Mouse (Mus musculus): ENCODE results near the gene Evc2. TPM values are rescaled to one million over a fixed set of nuclear protein-coding genes. Genes with fewer than 3 reads are reported as not detected.
A peak's percentile ranks its signal among the peaks of the same experiment; 100 is the strongest.

Gene Evc2
- polyA plus RNA-seq, 1 experiment from 2014 or later, result 4.6 TPM

- no peaks in the 10 kb centered on the region for H3K9me3 ChIP-seq (ENCODE audit: control insufficient read depth, low read length)
- H3K4me1 ChIP-seq (replicated peaks; ENCODE audit: control insufficient read depth, insufficient read depth, low read length), result no peaks in the 10 kb centered on the region
- no peak overlapping the region for H3K4me2 ChIP-seq (replicated peaks)
- H3K36me3 ChIP-seq (replicated peaks; ENCODE audit: control insufficient read depth, insufficient read depth), result no peaks in the 10 kb centered on the region
- DNase-seq (ENCODE audit: low spot score), result no peak
- no peaks in the 10 kb centered on the region for H3K27me3 ChIP-seq (ENCODE audit: control insufficient read depth, insufficient read depth, low read length)
- no peak overlapping the region for H3K4me3 ChIP-seq (replicated peaks; ENCODE audit: low read length)
- no peak overlapping the region for H3K9ac ChIP-seq
- WGBS, result 90% methylated on average over 3 of the region's 3 CpGs
- ATAC-seq (ENCODE audit: low FRiP score), result no peak
- H3K27ac ChIP-seq, result no peak overlapping the region
These were observed 50.3 kb downstream of the Evc2 start for GRCm38 (mm10) chr5:37388646-37389045.

- WGBS, result 76% methylated on average over 13 of the region's 13 CpGs
These were observed 51.7 kb downstream of the Evc2 start for GRCm38 (mm10) chr5:37389808-37390495.

DNA sequence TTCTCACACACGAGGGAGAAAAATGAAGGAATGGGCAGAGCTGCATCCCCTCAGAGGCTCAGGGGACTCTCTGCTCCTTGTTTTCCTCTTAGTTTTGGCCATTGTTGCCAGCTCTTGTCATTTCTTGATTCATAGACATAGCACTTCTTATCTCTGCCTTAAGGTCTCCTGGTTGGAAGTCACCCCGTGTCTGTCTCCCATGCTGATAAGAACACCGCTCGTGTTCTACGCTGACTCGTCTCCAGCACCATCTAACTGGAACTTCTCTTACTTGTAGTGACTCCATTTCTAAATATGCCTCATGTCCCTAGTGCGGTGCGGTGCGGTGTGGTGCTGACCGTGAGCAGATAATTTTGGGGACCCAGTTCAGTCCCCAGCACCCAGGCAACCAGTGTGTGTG, 52.6 kb downstream of the Evc2 start:
- H3K36me3 ChIP-seq (replicated peaks; ENCODE audit: control insufficient read depth, insufficient read depth), result no peaks in the 10 kb centered on the region
- H3K4me3 ChIP-seq (replicated peaks; ENCODE audit: low read length), result no peak overlapping the region
- peaks cover 8% of the 10 kb centered on the region; the same call in 1 of the 2 replicates for H3K4me1 ChIP-seq (replicated peaks; ENCODE audit: control insufficient read depth, insufficient read depth, low read length)
- WGBS, result 97% methylated on average over 10 of the region's 10 CpGs
- no peak overlapping the region for H3K27ac ChIP-seq
- no peaks in the 10 kb centered on the region for H3K9me3 ChIP-seq (ENCODE audit: control insufficient read depth, low read length)
- H3K9ac ChIP-seq, result no peak overlapping the region
- H3K4me2 ChIP-seq (replicated peaks), result no peak overlapping the region
- H3K27me3 ChIP-seq (ENCODE audit: control insufficient read depth, insufficient read depth, low read length), result no peaks in the 10 kb centered on the region
- no peak for ATAC-seq (ENCODE audit: low FRiP score)
- no peak for DNase-seq (ENCODE audit: low spot score)

More at GRCm38 (mm10) chr5:37389808-37390495, 51.7 kb downstream of the Evc2 start:
- Histone ChIP-seq H3K4me1 (replicated peaks; ENCODE audit: control insufficient read depth, insufficient read depth, low read length) (no peaks in the 10 kb centered on the region), H3K4me3 (replicated peaks; ENCODE audit: low read length) (no peak overlapping the region), H3K36me3 (replicated peaks; ENCODE audit: control insufficient read depth, insufficient read depth) (no peaks in the 10 kb centered on the region), H3K27ac (no peak overlapping the region), H3K4me2 (replicated peaks) (no peak overlapping the region), H3K9ac (no peak overlapping the region), H3K27me3 (ENCODE audit: control insufficient read depth, insufficient read depth, low read length) (no peaks in the 10 kb centered on the region), H3K9me3 (ENCODE audit: control insufficient read depth, low read length) (no peaks in the 10 kb centered on the region)
- DNase-seq (ENCODE audit: low spot score), result no peak
- no peak for ATAC-seq (ENCODE audit: low FRiP score)

GRCm38 (mm10) chr5:37391901-37392300, 53.6 kb downstream of the Evc2 start:
- no peak for DNase-seq (ENCODE audit: low spot score)
- Histone ChIP-seq H3K9ac (no peak overlapping the region), H3K4me1 (replicated peaks; ENCODE audit: control insufficient read depth, insufficient read depth, low read length) (peaks cover 9% of the 10 kb centered on the region; the same call in 1 of the 2 replicates), H3K9me3 (ENCODE audit: control insufficient read depth, low read length) (no peaks in the 10 kb centered on the region), H3K27ac (no peak overlapping the region), H3K4me2 (replicated peaks) (no peak overlapping the region), H3K36me3 (replicated peaks; ENCODE audit: control insufficient read depth, insufficient read depth) (no peaks in the 10 kb centered on the region), H3K4me3 (replicated peaks; ENCODE audit: low read length) (no peak overlapping the region), H3K27me3 (ENCODE audit: control insufficient read depth, insufficient read depth, low read length) (no peaks in the 10 kb centered on the region)
- WGBS, result 85% methylated on average over 10 of the region's 10 CpGs
- ATAC-seq (ENCODE audit: low FRiP score), result no peak

GRCm38 (mm10) chr5:37395172-37396030, 57.1 kb downstream of the Evc2 start:
- Histone ChIP-seq H3K9me3 (ENCODE audit: control insufficient read depth, low read length) (no peaks in the 10 kb centered on the region), H3K27me3 (ENCODE audit: control insufficient read depth, insufficient read depth, low read length) (no peaks in the 10 kb centered on the region), H3K4me1 (replicated peaks; ENCODE audit: control insufficient read depth, insufficient read depth, low read length) (peaks cover 9% of the 10 kb centered on the region; the same call in 1 of the 2 replicates), H3K4me3 (replicated peaks; ENCODE audit: low read length) (no peak overlapping the region), H3K9ac (no peak overlapping the region), H3K4me2 (replicated peaks) (no peak overlapping the region), H3K27ac (peak overlapping the region; percentile 2; the same call in 1 of the 2 replicates), H3K36me3 (replicated peaks; ENCODE audit: control insufficient read depth, insufficient read depth) (no peaks in the 10 kb centered on the region)
- ATAC-seq (ENCODE audit: low FRiP score) (peak; percentile 57), DNase-seq (ENCODE audit: low spot score) (peak; percentile 35)
- 44% methylated on average over 22 of the region's 22 CpGs for WGBS

DNA sequence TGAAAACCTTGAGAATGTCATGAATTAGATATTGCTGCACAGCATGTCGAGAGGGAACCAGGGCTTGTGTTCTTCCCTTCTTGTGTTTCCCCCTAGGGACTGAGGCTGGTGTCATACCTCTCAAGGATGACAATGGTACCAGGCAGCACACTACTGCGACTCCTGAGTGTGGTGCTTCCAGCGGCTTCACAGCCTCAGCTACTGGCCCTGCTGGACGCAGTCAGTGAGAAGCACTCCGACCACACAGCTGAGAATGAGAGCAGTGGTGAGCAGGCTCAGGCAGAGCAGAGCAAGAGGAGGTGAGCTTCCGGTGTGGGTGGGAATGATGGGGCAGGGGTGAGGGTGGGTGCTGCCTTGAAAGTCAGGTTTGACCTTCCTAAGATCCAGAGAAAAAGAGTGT, 80.7 kb downstream of the Evc2 start:
- Histone ChIP-seq H3K4me3 (replicated peaks; ENCODE audit: low read length) (no peak overlapping the region), H3K36me3 (replicated peaks; ENCODE audit: control insufficient read depth, insufficient read depth) (no peaks in the 10 kb centered on the region), H3K4me2 (replicated peaks) (no peak overlapping the region), H3K27ac (0 out of 2 replicates have a peak overlapping the region, but pooled peaks have one; percentile 5), H3K9ac (no peak overlapping the region), H3K27me3 (ENCODE audit: control insufficient read depth, insufficient read depth, low read length) (no peaks in the 10 kb centered on the region), H3K4me1 (replicated peaks; ENCODE audit: control insufficient read depth, insufficient read depth, low read length) (no peaks in the 10 kb centered on the region), H3K9me3 (ENCODE audit: control insufficient read depth, low read length) (no peaks in the 10 kb centered on the region)
- ATAC-seq (ENCODE audit: low FRiP score) (no peak), DNase-seq (ENCODE audit: low spot score) (no peak)
- WGBS, result 80% methylated on average over 6 of the region's 6 CpGs

DNA sequence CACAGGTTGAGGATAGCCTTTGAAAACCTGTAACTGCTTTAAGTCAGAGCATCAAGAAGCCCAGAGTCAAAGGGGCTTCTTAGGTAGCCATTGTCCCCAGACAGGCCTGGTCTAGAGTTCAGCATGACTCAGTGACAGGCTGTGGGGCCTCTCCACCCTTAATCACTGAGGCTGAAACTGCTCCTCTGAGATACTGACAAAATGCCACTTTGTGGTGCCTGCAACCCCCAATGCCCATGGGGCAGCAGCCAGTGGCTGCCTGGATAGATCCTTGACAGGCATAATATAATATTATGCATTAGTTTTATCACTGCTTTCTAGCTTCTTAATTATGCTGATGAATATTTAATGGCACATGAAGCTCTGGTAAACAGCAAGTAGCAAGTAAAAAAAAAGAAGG, 88.9 kb downstream of the Evc2 start:
- ATAC-seq (ENCODE audit: low FRiP score), result peak; percentile 55; the same call in 1 of the 2 replicates
- no peaks in the 10 kb centered on the region for H3K27me3 ChIP-seq (ENCODE audit: control insufficient read depth, insufficient read depth, low read length)
- no peak overlapping the region for H3K9ac ChIP-seq
- no peaks in the 10 kb centered on the region for H3K4me1 ChIP-seq (replicated peaks; ENCODE audit: control insufficient read depth, insufficient read depth, low read length)
- no peak for DNase-seq (ENCODE audit: low spot score)
- no peak overlapping the region for H3K4me3 ChIP-seq (replicated peaks; ENCODE audit: low read length)
- no peaks in the 10 kb centered on the region for H3K36me3 ChIP-seq (replicated peaks; ENCODE audit: control insufficient read depth, insufficient read depth)
- no peaks in the 10 kb centered on the region for H3K9me3 ChIP-seq (ENCODE audit: control insufficient read depth, low read length)
- H3K27ac ChIP-seq, result peak overlapping the region; percentile 38; the same call in 1 of the 2 replicates
- no peak overlapping the region for H3K4me2 ChIP-seq (replicated peaks)

DNA sequence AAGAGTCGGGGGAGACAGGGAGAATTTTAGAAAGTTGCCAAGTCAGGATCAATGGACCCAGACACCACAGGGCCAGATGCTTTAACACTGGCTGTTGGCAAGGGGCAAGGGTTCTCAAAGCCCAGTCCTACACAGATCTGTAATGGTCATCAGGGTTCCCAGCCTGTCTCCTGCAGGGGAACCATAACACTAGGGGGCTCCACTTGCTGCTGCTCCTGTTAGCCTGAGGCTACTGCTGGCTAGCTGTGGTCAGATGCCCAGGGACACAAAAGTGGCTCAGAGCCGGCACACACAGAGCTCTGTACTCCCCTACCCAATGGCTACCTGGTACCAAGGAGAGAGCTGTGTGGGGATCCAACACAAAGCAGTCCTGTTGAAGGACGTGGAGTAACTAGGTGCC, 97.1 kb downstream of the Evc2 start:
- Histone ChIP-seq H3K9ac (no peak overlapping the region), H3K27ac (no peak overlapping the region), H3K4me3 (replicated peaks; ENCODE audit: low read length) (no peak overlapping the region), H3K4me1 (replicated peaks; ENCODE audit: control insufficient read depth, insufficient read depth, low read length) (no peaks in the 10 kb centered on the region), H3K36me3 (replicated peaks; ENCODE audit: control insufficient read depth, insufficient read depth) (no peaks in the 10 kb centered on the region), H3K4me2 (replicated peaks) (no peak overlapping the region), H3K27me3 (ENCODE audit: control insufficient read depth, insufficient read depth, low read length) (no peaks in the 10 kb centered on the region), H3K9me3 (ENCODE audit: control insufficient read depth, low read length) (no peaks in the 10 kb centered on the region)
- ATAC-seq (ENCODE audit: low FRiP score), result no peak
- DNase-seq (ENCODE audit: low spot score), result no peak
- WGBS, result 68% methylated on average over 3 of the region's 3 CpGs

- Histone ChIP-seq H3K4me1 (replicated peaks; ENCODE audit: control insufficient read depth, insufficient read depth, low read length) (no peaks in the 10 kb centered on the region), H3K9ac (no peak overlapping the region), H3K4me2 (replicated peaks) (no peak overlapping the region), H3K27me3 (ENCODE audit: control insufficient read depth, insufficient read depth, low read length) (no peaks in the 10 kb centered on the region), H3K4me3 (replicated peaks; ENCODE audit: low read length) (no peak overlapping the region), H3K9me3 (ENCODE audit: control insufficient read depth, low read length) (peaks cover 7% of the 10 kb centered on the region; the same call in 1 of the 2 replicates), H3K27ac (no peak overlapping the region), H3K36me3 (replicated peaks; ENCODE audit: control insufficient read depth, insufficient read depth) (no peaks in the 10 kb centered on the region)
- ATAC-seq (ENCODE audit: low FRiP score), result no peak
- DNase-seq (ENCODE audit: low spot score), result no peak
- 83% methylated on average over 2 of the region's 2 CpGs for WGBS
These were observed 104.5 kb downstream of the Evc2 start for GRCm38 (mm10) chr5:37442767-37443166.
